Mouse (Mus musculus) adrenal gland, postnatal 25 days (tissue): ENCODE data around the gene Spryd7. TPM values are rescaled to one million over a fixed set of nuclear protein-coding genes. Genes with fewer than 3 reads are reported as not detected.
"Not testable (repeated sequence)": the region's sequence is repeated elsewhere in the genome, so short reads cannot be mapped to it uniquely, and the experiment has no call there.

Experiments used
- DNase-seq: peaks from one replicate; pipeline ENCODE4 v3.0.0; 2021; ENCODE audit warnings: mixed read lengths
- long read RNA-seq: library from polyadenylated mRNA; stranded (forward); transcript quantifications from one replicate; pipeline ENCODE4 v2.0.0, GENCODE M21; 2021
- total RNA-seq: library from RNA; stranded (reverse); gene quantifications from 2 replicates; pipeline ENCODE4 v1.2.3, GENCODE M21; 2021

Spryd7 gene
- 18.0 and 18.2 TPM in 2 replicates for total RNA-seq
- long read RNA-seq, full-length matches to known transcripts, result 35 of 39 reads
- long read RNA-seq, partial matches to known transcripts, result 2 of 39 reads
- long read RNA-seq, other reads (novel, unspliced or antisense), result 2 of 39 reads

DNA sequence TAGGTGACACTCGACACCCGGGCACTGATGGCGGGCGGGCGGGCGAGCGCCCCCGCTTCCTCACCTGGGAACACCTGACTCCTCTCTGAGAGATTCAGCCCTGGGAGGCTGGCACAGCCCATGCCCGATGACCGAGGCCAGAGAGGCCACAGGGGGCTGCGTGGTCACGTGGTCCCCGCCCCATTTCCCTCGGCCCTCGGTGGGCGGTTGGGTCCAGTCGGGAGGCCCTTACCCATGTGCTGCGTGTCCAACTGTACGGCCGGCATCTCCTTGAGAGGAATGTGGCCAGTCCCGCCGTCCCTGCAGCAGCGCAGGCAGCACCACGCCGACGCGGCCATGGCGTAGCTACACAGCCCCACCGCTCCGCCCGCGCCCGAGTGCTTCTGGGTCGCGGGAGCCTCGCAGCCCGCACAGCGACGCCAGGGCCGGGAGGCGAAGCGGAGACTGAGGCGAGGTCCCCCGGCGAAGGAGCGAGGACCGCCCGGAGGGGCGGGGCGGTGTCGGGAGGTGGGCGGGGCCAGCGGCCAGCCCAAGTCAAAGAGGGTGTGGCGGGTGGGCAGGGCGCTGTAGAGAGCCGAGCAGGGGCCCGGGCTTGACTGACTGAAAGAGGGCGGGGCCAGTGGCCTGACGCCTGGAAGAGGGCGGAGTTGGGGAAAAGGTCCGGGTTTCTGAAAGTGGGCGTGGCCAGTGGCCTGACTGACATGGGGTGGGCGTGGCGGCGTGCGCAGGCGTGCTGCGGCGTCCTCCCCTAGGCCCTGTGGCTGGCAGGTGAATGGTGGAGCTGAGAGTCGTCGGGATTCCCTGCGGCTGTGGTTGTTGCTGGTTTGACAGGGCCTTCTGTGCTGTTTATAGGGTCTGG lies at the start of gene Spryd7:
Gene Spryd7, minus strand, starts transcription at position 598 of the 859 bp plus-strand sequence.
- peak; percentile 98 for DNase-seq

DNA sequence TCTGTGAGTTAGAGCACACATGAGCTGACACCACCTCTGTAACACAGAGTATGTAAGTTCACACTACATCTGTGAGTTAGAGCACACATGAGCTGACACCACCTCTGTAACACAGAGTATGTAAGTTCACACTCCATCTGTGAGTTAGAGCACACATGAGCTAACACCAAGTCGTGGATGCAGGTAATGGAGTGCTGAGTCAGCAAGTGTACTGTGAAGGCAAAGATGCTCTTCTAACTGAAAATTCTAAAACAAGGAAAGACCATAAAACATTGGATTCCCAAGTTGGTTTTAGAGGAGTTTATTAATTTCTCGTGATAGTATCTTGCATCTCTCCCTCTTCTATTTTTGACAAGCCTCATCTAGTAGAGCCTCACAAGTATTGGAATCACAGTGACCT lies 49.4 kb upstream of the Spryd7 start:
- DNase-seq, result not testable (repeated sequence)

DNA sequence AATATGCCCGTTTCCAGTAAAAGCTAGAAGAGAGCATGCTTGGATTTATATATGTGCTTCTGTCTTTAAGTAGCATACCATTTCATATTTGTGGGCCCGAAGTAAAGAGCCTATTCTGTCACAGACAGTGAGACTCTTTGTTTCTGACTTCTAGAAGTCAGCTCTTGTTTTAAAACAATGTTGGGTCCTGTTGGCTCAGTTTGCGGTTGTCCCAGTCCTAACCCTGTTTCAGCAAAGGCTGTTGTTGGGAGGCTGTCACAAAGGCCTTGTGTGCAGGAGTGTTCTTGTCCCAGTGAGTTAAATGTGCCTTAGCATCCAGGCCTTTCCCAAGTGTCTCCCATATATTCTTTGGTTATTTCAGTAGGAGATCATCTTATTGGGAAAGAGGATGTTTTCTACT lies 47.4 kb upstream of the Spryd7 start:
- DNase-seq, result no peak

DNA sequence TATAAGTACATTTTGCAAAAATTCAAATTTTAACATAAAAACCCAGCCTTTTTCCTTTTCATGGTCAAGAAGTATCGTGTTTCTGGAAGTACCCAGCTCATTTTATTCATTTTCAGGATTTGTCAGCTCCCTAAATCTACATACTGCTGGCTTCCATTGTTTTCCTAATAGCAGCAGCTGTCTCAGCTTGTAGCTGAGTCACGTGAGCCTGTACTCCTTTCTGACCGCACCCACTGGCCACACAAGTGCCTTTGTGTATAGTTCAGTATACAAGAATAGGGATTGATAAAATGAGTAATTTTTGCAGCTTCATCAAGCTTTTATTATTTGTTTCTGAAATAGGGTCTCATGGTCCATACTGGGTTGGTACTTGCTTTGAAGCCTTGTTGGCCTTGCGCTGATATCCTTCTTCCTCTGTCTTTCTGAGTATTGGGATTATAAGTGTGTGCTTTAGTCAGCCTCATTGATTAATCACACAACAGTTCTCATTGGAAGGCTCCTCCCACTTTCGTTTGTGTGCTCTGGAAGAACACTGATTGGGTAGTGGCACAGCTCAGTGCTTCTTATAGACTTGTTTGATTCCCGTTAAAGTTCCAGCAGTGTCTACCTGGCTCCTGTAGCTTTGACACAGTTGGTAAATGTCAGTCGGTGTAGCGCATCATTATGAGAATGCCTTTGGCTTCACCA lies 46.5 kb upstream of the Spryd7 start:
- no peak for DNase-seq

DNA sequence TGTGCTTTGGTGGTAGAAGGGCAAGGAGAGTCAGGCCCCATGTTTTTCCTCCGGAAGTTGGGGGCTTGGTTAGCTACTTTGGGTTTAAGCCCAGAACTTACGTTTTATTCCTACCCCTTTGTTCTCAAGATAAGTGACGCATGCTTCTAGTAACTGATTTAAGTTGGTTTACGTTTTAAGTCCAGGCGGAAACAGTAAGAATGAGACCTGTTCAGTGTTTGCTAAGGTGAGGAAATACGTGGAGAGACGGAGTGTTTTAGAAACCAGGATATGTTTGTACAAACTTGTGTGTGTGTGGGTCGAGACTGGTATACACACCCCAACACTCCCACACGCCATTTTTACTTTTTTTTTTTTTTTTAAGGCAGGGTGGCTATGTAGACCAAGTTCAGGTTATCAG lies 44.7 kb upstream of the Spryd7 start:
- DNase-seq, result no peak

DNA sequence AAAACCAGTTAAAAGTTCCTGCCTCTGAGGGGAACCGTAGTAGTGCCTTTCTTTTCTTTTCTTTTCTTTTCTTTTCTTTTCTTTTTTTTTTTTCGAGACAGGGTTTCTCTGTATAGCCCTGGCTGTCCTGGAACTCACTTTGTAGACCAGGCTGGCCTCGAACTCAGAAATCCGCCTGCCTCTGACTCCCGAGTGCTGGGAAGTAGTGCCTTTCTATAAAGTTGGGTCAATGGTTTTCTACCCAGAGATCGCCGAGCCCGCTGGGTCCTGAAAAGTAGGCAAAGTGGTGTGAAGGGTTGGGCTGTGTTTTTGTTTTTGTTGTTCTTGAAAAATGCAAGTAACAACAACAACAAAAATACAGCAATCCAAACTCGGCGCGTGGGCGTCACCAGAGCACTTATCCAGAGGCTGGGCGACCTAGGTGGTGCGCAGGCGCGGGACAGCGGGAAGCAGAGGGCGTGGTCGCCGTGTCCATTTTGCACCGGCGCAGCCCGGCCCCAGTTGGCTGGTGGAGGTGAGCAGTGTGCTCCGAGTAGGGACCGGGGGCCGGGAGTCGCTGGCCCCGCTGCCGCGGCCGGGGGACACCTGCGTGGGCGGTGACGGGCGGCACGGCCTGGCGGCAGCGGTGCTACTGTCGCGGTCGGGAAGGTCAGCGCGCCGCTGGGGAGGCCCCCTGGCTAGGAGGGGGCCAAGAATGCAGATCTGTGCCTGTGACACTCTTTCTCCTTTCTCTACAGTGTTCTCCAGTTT lies 42.5 kb upstream of the Spryd7 start:
- peak; percentile 95 for DNase-seq

DNA sequence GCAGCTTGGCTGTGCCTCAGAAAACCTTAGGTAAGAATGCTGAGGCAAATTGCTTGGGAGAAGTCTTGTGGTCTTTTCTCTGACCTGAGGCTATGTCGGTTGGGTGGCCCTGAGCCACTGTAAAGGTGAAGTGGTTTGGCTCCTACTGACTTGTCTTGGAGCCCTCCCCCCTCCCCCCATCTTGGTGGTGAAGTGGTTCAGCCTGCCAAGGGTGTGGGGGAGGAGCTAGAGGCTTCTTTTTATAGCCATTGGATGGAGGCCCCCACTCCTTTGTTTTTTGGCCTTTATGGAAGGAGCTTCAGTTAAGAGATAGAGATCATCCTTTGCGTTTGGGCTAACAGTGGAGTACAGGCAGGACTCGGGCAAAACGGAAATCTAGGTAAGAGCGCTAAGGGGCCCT lies 41.3 kb upstream of the Spryd7 start, which contains the start of gene Trim13:
Gene Trim13, plus strand, starts transcription at position 280 of the 400 bp plus-strand sequence.
- DNase-seq, result no peak

DNA sequence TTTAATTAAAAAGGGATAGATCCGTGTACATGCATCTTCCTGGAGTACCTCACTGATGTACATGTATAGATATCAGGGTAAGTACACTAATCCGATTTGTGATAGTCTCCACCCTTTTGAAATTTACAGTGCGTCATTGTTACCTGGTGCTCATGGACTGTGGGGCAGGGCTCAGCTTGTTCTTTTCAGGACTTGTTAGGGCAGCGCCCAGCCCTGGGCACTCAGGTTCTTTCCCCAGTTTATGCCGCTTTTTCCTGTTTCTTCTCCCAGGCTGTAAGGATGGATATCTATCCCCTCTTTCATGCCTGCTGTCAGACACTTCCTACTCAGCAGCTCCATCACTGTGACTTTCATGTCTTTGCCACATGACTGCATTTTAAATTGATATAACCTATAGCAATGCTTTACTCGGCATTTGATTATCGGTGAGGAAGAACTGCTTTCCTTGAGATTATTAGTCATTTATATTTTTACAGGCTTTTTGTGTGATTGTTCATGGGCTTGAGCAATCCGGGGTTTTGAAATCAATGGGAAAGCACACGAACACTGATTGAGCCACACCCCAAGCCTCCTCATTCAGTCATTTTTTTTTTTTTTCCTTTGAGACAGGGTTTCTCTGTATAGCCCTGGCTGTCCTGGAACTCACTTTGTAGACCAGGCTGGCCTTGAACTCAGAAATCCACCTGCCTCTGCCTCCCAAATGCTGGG lies 40.2 kb upstream of the Spryd7 start:
- no peak for DNase-seq

DNA sequence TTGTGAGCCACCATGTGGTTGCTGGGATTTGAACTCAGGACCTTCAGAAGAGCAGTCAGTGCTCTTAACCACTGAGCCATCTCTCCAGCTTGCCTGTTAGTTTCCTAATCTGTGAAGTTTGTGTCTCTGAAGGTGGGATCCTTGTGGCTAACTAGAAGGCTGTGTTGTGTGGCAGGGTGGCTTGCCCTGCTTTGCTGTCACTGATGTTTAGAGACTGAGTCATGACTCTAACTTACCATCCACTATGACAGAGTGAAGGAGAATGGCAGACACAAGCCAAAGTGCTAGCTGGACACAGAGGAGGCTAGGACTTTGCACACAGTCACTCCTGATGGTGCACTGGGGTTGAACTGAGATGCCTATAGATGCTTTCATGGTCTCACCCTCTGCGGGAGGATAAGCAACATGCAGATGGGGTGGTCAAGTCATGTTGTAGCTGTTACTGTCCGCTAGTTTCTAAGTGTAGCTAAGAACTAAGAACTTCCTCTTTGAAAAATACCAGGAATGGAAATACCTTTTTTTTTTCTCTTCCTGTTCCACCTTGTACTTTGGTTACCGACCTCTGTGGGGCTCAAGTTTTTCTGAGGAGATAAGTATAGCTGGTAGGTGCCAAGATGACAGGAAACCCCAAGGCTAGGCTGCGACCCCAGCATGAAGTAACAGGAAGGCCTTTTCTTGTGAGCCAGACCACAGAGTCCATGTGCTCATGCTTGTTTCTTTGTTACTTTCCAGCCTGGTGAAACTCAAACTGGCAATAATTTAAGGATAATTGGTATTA lies 32.8 kb upstream of the Spryd7 start:
- DNase-seq, result no peak

DNA sequence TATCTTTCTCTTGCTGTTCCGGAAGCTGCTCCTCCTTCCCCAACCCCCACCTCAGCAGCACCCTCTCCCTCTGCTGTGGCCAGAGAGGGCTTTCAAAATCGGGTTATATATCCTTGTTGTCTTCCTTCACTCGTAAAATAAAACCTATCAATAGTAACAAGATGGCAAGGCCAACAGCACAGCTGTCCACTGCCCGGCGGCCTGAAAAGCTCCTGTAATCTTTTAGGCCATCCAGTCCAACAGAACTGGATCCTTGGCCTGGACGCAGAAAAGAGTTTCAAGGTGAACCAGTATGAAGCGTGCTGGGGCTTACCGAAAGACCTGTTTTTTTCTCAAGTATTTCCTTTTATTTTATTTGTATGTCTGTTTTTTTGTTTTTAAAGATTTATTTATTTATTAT lies 19.3 kb upstream of the Spryd7 start:
- DNase-seq, result no peak

DNA sequence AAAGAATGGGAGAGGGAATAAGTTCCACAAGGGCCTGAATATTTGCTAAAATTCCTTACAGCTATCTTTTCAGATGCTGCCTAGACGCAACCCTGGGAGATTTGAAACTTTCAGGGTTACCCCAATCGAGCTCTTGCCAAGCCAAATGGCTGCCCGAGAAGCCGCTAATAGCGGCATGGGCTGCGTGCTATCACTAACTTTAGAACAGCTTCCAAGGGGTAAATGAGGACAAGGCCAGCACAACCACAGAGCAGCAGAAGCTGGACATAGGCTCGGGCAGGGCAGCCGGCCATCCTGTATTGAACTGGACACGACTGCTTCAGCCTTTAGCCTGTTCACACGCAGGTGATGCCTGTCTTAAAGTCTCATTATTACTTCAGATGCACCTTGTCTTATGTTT lies 18.4 kb upstream of the Spryd7 start:
- DNase-seq, result peak; percentile 15

DNA sequence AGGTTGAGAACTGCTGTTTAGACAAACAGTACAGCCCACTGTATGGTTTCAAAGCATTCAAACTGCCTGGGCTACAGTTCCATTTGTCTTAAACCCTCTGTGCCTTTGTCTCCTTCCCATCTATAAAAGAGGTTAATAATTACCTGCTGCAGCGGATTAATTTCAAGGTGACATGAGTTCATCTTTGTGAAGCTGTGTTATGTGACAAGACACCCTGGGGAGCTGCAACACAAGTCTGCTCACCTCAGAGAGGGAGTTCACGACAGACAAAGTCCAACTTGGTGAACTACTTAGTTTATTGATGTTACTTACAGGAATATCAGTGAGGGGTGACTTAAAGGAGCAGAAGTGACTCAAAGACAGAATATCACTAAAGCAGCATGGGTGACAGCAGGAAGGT lies 15.4 kb upstream of the Spryd7 start:
- no peak for DNase-seq

DNA sequence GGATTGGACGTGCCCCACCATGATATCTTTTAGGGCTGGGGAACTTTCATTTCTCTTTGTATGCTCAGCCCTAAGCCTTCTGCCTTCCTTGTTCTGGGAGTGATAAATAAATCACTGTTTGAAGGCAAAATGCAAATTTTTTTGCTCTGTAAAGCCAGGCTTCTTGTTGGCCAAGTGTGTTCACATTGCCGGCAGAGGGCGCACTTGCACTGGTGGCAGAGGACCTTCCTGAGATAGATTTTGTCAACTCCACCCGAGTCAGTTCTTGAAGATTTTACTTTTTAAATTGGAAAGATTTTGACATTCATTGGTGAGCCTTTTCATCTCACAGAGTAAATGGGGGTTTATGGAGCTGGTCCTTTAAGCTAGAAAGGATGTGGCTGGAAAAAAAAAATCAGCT lies 14.7 kb upstream of the Spryd7 start:
- peak; percentile 93 for DNase-seq

DNA sequence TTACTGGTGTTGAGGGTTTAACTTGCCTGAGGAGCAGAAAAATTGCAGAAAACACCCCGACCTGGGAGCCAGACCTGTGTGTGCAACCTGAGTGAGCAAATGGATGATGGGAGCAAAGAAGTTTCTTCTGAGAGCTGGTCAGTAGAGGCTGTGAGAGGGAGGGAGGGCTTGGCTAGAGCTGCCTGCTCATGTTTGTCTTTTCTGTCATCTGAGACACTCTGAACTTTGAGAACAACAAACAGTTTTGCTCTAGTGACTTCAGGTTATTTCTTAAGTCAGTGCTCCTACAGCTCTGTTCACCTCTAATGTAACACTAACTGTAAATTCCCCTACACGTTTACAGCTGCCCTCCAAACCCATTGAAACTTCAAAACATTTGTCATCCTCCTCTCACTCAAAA lies 12.7 kb upstream of the Spryd7 start:
- DNase-seq, result no peak

DNA sequence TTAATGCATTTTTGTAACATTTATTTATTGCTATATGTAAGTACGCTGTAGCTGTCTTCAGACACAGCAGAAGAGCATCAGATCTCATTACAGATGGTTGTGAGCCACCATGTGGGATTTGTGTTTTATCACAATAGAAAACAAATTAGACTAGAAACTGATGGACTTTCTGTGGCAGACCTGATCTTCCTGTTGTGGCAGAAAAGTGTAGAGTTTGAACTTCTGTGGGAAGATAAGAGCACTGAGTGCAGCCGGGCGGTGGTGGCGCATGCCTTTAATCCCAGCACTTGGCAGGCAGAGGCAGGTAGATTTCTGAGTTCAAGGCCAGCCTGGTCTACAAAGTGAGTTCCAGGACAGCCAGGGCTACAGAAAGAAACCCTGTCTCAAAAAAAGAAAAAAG lies 9.5 kb upstream of the Spryd7 start:
- DNase-seq, result not testable (repeated sequence)

DNA sequence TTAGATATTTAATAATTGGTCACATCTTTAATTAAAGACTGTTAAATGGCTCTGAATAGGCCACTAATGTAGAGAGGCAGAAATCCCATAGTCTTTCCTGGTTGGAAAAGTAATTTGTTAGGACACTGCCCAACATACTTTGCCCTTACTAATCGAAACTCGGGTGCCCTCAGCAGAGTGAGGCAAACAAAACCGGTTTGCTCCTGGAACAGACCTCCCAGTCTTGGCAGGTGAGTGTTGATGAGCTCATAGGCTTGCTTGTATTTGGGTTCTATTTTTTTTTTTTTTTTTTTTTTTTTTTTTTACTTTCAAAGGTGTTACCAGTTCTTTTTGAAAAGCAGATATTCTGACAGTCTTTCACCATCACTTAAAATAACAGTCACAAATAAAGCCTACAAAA lies 3.2 kb upstream of the Spryd7 start:
- no peak for DNase-seq

DNA sequence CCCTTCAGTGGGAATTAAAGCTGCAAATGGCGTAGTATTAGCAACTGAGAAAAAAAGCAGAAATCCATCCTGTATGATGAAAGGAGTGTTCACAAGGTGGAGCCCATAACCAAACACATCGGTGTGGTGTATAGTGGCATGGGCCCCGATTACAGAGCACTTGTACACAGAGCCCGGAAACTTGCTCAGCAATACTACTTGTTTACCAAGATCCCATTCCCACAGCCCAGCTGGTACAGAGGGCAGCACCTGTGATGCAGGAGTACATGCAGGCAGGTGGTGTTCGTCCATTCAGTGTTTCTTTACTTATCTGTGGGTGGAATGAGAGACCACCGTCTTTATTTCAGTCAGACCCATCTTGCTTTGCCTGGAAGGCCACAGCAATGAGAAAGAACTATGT lies 2.2 kb upstream of the Spryd7 start:
- no peak for DNase-seq

DNA sequence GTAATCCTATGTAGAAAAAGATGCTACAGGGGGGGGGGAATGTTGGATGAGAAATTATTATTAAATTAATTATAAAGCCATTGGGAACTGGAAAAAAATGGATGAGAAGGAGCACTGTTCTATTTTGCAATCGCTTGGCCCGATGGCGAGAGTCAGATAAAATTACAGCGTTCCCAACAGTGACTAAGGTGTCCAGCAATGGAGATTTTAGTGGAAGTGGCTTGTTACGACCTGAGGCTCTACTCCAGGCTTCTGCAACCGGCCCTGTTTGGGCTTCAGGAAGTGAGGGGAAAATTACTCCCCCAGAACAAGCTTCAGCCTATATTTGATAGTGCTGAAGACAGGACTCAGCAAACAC lies 776 bp downstream of the Spryd7 start:
- DNase-seq, result no peak

DNA sequence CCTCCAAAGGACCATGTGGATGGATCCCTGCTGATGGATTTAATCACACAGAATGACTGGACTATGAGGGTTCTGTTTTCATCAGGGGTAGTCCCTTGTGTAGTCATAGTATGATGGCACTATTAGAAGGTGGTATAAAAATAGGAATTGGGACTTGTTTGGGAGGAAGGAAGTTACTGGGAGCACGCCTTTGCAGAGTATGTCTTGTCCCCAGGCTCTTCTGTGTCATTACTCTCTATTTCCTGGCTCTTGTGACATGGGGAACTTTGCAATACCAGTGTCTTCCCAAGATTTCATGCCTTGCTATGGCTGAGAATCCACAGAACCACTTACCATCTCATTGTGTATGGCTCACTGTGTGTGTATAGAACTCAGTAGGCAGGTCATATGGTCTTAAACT lies 8.1 kb downstream of the Spryd7 start:
- DNase-seq, result no peak

DNA sequence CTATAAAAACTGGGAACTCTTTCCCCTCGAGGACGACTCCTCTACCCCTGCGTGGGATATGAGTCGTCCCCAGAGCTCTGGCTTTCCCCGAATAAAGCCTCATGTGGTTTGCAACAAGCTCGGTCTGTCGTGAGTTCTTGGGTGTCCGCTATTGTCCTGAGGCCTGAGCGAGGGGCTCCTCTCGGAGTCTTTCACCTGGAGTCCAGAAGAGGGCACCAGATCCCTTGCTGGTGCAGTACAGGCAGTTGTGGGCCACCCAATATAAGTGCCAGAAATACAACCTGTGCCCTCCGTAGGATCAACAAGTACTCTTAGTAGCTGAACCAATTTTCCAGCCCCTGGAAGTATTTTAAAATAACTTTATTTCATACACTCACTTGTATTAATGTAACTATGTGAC lies 18.9 kb downstream of the Spryd7 start:
- DNase-seq, result not testable (repeated sequence)

DNA sequence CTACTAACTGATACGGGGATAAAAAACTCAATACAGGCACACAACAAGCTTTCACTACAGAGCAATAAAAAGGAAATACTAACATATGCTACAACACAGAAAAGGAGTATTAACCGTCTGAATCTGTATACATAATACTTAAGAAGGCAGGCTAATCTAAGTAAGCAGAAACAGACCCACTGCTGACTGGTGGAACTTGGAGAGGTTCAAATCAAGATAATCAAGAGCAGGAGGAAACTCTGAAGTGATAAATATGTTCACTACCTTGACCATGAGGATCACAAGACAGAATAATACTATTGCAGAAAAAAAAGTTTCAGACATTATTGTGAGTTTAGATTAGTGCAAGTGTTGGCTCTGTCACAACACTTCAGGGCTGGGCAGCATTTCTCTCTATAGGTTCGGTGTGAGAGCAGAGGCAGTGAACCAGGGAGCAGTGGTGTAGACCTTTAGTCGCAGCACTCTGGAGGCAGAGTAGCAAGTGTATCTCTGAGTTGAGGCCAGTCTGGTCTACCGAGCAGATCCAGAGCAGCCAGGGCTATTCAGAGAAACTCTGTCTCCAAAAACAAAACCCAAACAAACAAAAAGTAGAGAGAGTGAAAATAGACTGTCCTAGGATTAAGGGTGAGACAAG lies 19.9 kb downstream of the Spryd7 start:
- DNase-seq, result no peak
